Mouse (Mus musculus) erythroblast, embryonic 14.5 days (primary cell): ENCODE data around the gene Ntn3. TPM values are rescaled to one million over a fixed set of nuclear protein-coding genes. Genes with fewer than 3 reads are reported as not detected.

Experiments used
- H3K27me3 ChIP-seq: 2 replicates; pipeline ENCODE4 v1.6.1; 2012; ENCODE audit warnings: inconsistent platforms; ENCODE audit not compliant: control insufficient read depth
- H3K36me3 ChIP-seq: 2 replicates; pipeline ENCODE4 v1.6.1; 2012; ENCODE audit warnings: mild to moderate bottlenecking, inconsistent platforms; ENCODE audit not compliant: control insufficient read depth
- H3K4me1 ChIP-seq: 2 replicates; pipeline ENCODE4 v1.6.1; 2012; ENCODE audit warnings: inconsistent platforms; ENCODE audit not compliant: control insufficient read depth
- H3K4me3 ChIP-seq: replicated peaks from 2 replicates; pipeline ENCODE3; 2012; ENCODE audit warnings: moderate library complexity, mild to moderate bottlenecking, inconsistent platforms
- H3K9me3 ChIP-seq: 2 replicates; pipeline ENCODE4 v1.6.1; 2012; ENCODE audit warnings: low read length, inconsistent platforms, mixed read lengths; ENCODE audit not compliant: control insufficient read depth
- GATA1 ChIP-seq: IDR thresholded peaks from 2 replicates; pipeline ENCODE4 v1.6.1; 2012; ENCODE audit warnings: low read length, inconsistent platforms, mixed read lengths
- TAL1 ChIP-seq: IDR thresholded peaks from 3 replicates; pipeline ENCODE4 v1.6.1; 2012; ENCODE audit warnings: low read length, inconsistent platforms, mixed read lengths
- polyA plus RNA-seq: library from polyadenylated mRNA; stranded (reverse); fragments of >175 nt; gene quantifications from 2 replicates; pipeline ENCODE4 v1.2.3, GENCODE M21; 2012

Ntn3 gene
- polyA plus RNA-seq, 1 experiment, result 0.47 TPM

- H3K4me3 ChIP-seq, result peak within 1 kb of the TSS; percentile 80
- peaks cover 39% of the 10 kb centered on the region for H3K36me3 ChIP-seq
- no peaks in the 10 kb centered on the region for H3K9me3 ChIP-seq
- peaks cover 59% of the 10 kb centered on the region for H3K4me1 ChIP-seq
- TF ChIP-seq TAL1 (no peak), GATA1 (peak; percentile 87)
- H3K27me3 ChIP-seq, result no peaks in the 10 kb centered on the region
Observed at GRCm38 (mm10) chr17:24163176-24163962, 46.0 kb downstream of the Ntn3 start, which contains the start of gene Amdhd2. Gene Amdhd2, minus strand, starts transcription at chr17:24163766.

GRCm38 (mm10) chr17:24162584-24163175, 46.7 kb downstream of the Ntn3 start:
- TF ChIP-seq GATA1 (no peak), TAL1 (no peak)
- Histone ChIP-seq H3K27me3 (no peaks in the 10 kb centered on the region), H3K4me3 (peak overlapping the region; percentile 80), H3K4me1 (peaks cover 55% of the 10 kb centered on the region), H3K9me3 (no peaks in the 10 kb centered on the region), H3K36me3 (peaks cover 37% of the 10 kb centered on the region)

DNA sequence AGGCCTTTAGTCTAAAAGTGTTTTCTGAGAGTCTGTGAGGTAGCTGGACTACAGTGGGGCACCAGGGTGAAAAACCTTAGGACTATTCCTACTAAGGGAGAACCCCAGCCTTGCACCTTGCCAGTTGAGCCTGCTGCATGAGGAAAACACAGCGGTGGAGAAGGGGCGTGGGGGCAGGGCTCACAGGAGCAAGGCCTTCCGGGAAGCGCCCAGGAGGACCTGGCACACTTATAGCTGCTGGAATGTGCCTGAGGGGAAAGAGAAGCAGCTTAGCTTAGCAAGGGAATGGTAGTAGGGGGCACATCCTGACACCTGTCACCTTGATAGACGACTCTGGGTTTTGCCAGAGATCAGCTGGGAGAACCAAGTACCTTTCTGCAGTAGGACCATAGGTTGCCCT, 47.9 kb downstream of the Ntn3 start:
- Histone ChIP-seq H3K4me3 (no peak overlapping the region), H3K36me3 (peaks cover 34% of the 10 kb centered on the region), H3K9me3 (no peaks in the 10 kb centered on the region), H3K27me3 (no peaks in the 10 kb centered on the region), H3K4me1 (peaks cover 49% of the 10 kb centered on the region)
- no peak for TF ChIP-seq TAL1
- TF ChIP-seq GATA1, result no peak

GRCm38 (mm10) chr17:24157526-24157925, 51.8 kb downstream of the Ntn3 start:
- no peak for TF ChIP-seq GATA1
- TF ChIP-seq TAL1, result no peak
- no peak overlapping the region for H3K4me3 ChIP-seq
- H3K9me3 ChIP-seq, result no peaks in the 10 kb centered on the region
- H3K36me3 ChIP-seq, result peaks cover 30% of the 10 kb centered on the region
- no peaks in the 10 kb centered on the region for H3K27me3 ChIP-seq
- peaks cover 49% of the 10 kb centered on the region for H3K4me1 ChIP-seq

- peaks cover 49% of the 10 kb centered on the region for H3K4me1 ChIP-seq
- H3K27me3 ChIP-seq, result no peaks in the 10 kb centered on the region
- TF ChIP-seq GATA1, result no peak
- no peaks in the 10 kb centered on the region for H3K9me3 ChIP-seq
- H3K36me3 ChIP-seq, result peaks cover 30% of the 10 kb centered on the region
- H3K4me3 ChIP-seq, result no peak overlapping the region
Observed at GRCm38 (mm10) chr17:24157121-24157520, 52.2 kb downstream of the Ntn3 start.

DNA sequence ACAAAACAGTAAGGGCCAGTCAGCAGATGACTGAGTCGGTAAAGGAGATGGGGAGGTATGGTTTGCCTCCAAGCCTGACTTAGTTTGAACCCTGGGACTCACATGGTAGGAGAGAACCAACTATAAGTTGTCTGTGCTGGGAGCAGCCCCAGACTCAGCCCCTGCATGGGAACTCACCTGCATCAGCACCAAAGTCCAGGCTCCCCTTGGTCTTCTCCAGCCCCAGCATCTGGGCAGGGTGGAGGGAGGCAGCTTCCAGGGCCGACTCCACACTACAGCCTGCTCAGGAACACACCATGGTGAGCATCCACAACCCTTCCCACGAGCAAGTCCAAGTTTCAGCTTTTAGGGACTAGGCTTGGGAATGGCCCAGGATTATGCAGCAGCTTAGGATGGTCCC, 52.9 kb downstream of the Ntn3 start:
- Histone ChIP-seq H3K4me3 (no peak overlapping the region), H3K36me3 (peaks cover 30% of the 10 kb centered on the region), H3K9me3 (no peaks in the 10 kb centered on the region), H3K27me3 (no peaks in the 10 kb centered on the region), H3K4me1 (peaks cover 49% of the 10 kb centered on the region)
- TF ChIP-seq GATA1 (no peak), TAL1 (no peak)

GRCm38 (mm10) chr17:24155742-24156141, 53.6 kb downstream of the Ntn3 start:
- Histone ChIP-seq H3K4me3 (no peak overlapping the region), H3K9me3 (no peaks in the 10 kb centered on the region), H3K4me1 (peaks cover 53% of the 10 kb centered on the region), H3K27me3 (no peaks in the 10 kb centered on the region), H3K36me3 (peaks cover 30% of the 10 kb centered on the region)
- TF ChIP-seq TAL1 (no peak), GATA1 (no peak)

DNA sequence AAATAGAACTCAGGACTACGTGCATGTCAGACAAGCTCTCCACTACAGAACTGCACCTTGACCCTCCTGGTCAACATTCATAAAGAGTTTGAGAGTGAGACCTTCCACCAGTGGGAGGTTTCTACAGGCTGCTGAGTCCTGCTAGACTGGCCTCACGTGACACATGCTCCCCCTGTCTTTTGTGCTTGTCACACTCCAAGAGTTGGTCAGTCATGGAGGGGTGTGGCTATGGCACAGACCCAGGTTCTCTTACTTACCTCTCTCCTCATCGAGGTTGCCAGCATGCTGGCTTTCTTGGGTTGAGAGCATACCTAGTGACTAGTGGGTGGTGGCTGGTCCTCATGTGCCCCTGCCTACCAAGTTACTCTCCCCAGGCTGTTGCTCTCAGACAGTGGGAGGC, 54.9 kb downstream of the Ntn3 start:
- Histone ChIP-seq H3K36me3 (peaks cover 30% of the 10 kb centered on the region), H3K27me3 (no peaks in the 10 kb centered on the region), H3K4me3 (no peak overlapping the region), H3K4me1 (peaks cover 55% of the 10 kb centered on the region), H3K9me3 (no peaks in the 10 kb centered on the region)
- no peak for TF ChIP-seq GATA1
- no peak for TF ChIP-seq TAL1

Other genes starting within 250 kb of the Ntn3 start
- gene Prss30, start 229.0 kb downstream of the Ntn3 start, polyA plus RNA-seq, result not detected in 2 replicates
- 2.9 and 3.4 TPM in 2 replicates for gene Prss22, start 211.4 kb downstream of the Ntn3 start, polyA plus RNA-seq
- not detected in 2 replicates for gene Prss27, start 171.4 kb downstream of the Ntn3 start, polyA plus RNA-seq
- gene Kctd5, start 136.0 kb downstream of the Ntn3 start, polyA plus RNA-seq, result 0.66 TPM in 2 replicates
- gene Pdpk1, start 58.6 kb downstream of the Ntn3 start, polyA plus RNA-seq, result 3.3 and 3.7 TPM in 2 replicates
- 7.0 and 9.1 TPM in 2 replicates for gene Amdhd2, start 45.8 kb downstream of the Ntn3 start, polyA plus RNA-seq
- 65.8 and 80.2 TPM in 2 replicates for gene Atp6v0c, start 39.8 kb downstream of the Ntn3 start, polyA plus RNA-seq
- 0.44 and 0.61 TPM in 2 replicates for gene Tbc1d24, start 4.0 kb downstream of the Ntn3 start, polyA plus RNA-seq
- gene Tedc2, start 11.3 kb upstream of the Ntn3 start, polyA plus RNA-seq, result 5.8 and 7.7 TPM in 2 replicates
- gene Ccnf, start 42.0 kb upstream of the Ntn3 start, polyA plus RNA-seq, result 14.4 and 15.8 TPM in 2 replicates
- not detected in 2 replicates for gene Abca17, start 141.5 kb upstream of the Ntn3 start, polyA plus RNA-seq
- gene Abca3, start 142.4 kb upstream of the Ntn3 start, polyA plus RNA-seq, result 1.7 TPM in 2 replicates
- gene Rnps1, start 205.0 kb upstream of the Ntn3 start, polyA plus RNA-seq, result 18.1 and 24.0 TPM in 2 replicates
- 9.3 and 10.6 TPM in 2 replicates for gene Eci1, start 217.1 kb upstream of the Ntn3 start, polyA plus RNA-seq
- gene Dnase1l2, start 233.6 kb upstream of the Ntn3 start, polyA plus RNA-seq, result 0.15 TPM in 1 of 2 replicates, not detected in the other